Mouse (Mus musculus): Measurements from ENCODE around the gene Ms4a15. TPM values are rescaled to one million over a fixed set of nuclear protein-coding genes. Genes with fewer than 3 reads are reported as not detected.

The Ms4a15 gene
- total RNA-seq, 2 experiments from 2014 or later: not detected

GRCm38 (mm10) chr19:10930641-10931040, 62.4 kb downstream of the Ms4a15 start:
- intact Hi-C loops (cut with DNase I): no loop called here
- no peak for DNase-seq (ENCODE audit: extremely low spot score in 1 of 2, low spot score in 2 of 2)

Other genes with a start within 250 kb of the Ms4a15 start
- gene Cd6, start 163.2 kb downstream of the Ms4a15 start, total RNA-seq (2021): under 1 TPM; 0.19 to 0.20 TPM
- 1 to 10 TPM; 1.1 to 1.6 TPM for gene Slc15a3, start 153.5 kb downstream of the Ms4a15 start, total RNA-seq (2021)
- 100 to 1,000 TPM; 272 to 282 TPM for gene Tmem132a, start 123.3 kb downstream of the Ms4a15 start, total RNA-seq (2021)
- gene Tmem109, start 111.2 kb downstream of the Ms4a15 start, total RNA-seq (2021): 10 to 100 TPM; 38.3 to 43.9 TPM
- gene Prpf19, start 98.0 kb downstream of the Ms4a15 start, total RNA-seq (2021): 100 to 1,000 TPM; 198 to 199 TPM
- not detected for gene Zp1, start 72.6 kb downstream of the Ms4a15 start, total RNA-seq (2021)
- under 1 TPM; 0.21 to 0.34 TPM for gene Ptgdr2, start 56.1 kb downstream of the Ms4a15 start, total RNA-seq (2021)
- 10 to 100 TPM in 1 of 2 experiments, 1 to 10 TPM in 1; 9.6 to 10.2 TPM for gene Ccdc86, start 44.0 kb downstream of the Ms4a15 start, total RNA-seq (2021)
- gene Ms4a10, start 18.6 kb downstream of the Ms4a15 start, total RNA-seq (2021): not detected
- gene Ms4a18, start 24.8 kb upstream of the Ms4a15 start, total RNA-seq (2021): not detected
- gene Ms4a8a, start 87.9 kb upstream of the Ms4a15 start, total RNA-seq (2021): under 1 TPM in 1 of 2 experiments, not detected in 1; 0.43 TPM
- gene 1700017D01Rik, start 137.6 kb upstream of the Ms4a15 start, total RNA-seq (2021): not detected
- not detected for gene 1700025F22Rik, start 172.1 kb upstream of the Ms4a15 start, total RNA-seq (2021)
- not detected for gene Ms4a13, start 203.5 kb upstream of the Ms4a15 start, total RNA-seq (2021)
- not detected for gene Ms4a12, start 239.2 kb upstream of the Ms4a15 start, total RNA-seq (2021)